Comparison of ENCODE assay signal across 25 mouse cellular contexts in the genomic region with DNA sequence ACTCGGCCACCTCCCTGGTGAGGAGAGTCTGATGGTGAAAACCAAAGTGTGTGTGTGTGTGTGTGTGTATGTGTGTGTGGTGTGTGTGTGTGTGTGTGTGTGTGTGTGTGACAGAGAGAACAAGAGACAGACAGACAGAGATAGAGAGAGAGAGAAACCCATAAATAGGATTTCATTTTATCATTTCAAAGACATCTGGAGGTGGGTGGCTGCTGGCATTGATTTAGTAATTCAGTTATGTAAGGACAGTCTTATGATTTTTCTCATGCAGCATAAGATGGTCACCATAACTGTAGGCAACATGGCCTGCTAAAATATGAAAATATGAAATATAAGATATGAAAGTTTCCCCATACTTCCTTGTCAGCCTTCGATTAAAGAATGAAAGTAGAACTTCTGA.
DNase-seq lines count a peak whose midpoint lies in the region; ATAC-seq and TF ChIP-seq lines count a peak whose summit lies in the region.
"Had no signal": no experiment of that assay in that cellular context is flagged by ENCODE, and none has a peak within 500 bp of the region (broad histone marks: within the 10 kb centered on the region; RNA-seq: fewer than 3 reads in every experiment).

No protein-coding gene starts in this region.

- peak; percentile 30 to 85 for DNase-seq in layer of hippocampus, adult 18-20 months (ENCODE audit: low spot score in 2 of 2)
- DNase-seq in layer of hippocampus, postnatal 36 days: no peak
- DNase-seq in layer of hippocampus, adult 2 months (ENCODE audit: low spot score in 2 of 2): peak; percentile 55 to 75
- DNase-seq in left cerebral cortex, adult 2 months (ENCODE audit: extremely low spot score in 1 of 2, low spot score in 2 of 2): no peak
- peak; percentile 21 for DNase-seq in right cerebral cortex, postnatal 14 days
- no peak for DNase-seq in neural tube, embryonic 10.5 days (ENCODE audit: extremely low spot score, low spot score)
- DNase-seq: cerebellum, adult 11-12 months; cerebellum, postnatal 10 days; gastrocnemius, postnatal 36 days; heart, adult 2 months; kidney, postnatal 36 days; lung, embryonic 14.5 days; thymus, adult 2 months; thymus, postnatal 4 days had no signal

- no peak for TF ChIP-seq CTCF in layer of hippocampus, adult 2 months (conservative IDR thresholded peaks at IDR 0.05)
- TF ChIP-seq CTCF in left cerebral cortex, adult 2 months (IDR thresholded peaks at IDR 0.05): no peak

- peak overlapping the region; percentile 89 for H3K27ac ChIP-seq in layer of hippocampus, adult 2 months
- H3K27ac ChIP-seq in left cerebral cortex, adult 2 months: peak overlapping the region; percentile 91
- no peak overlapping the region for H3K27ac ChIP-seq in midbrain, embryonic 15.5 days
- no peak overlapping the region for H3K27ac ChIP-seq in forebrain, embryonic 13.5 days
- H3K27ac ChIP-seq: embryonic facial prominence, embryonic 13.5 days; heart, adult 2 months; hindbrain, embryonic 12.5 days; kidney, embryonic 15.5 days; limb, embryonic 15.5 days; liver, embryonic 14.5 days; midbrain, embryonic 12.5 days; stomach, embryonic 15.5 days had no signal

- H3K36me3 ChIP-seq in midbrain, embryonic 15.5 days (replicated peaks): no peaks in the 10 kb centered on the region
- no peaks in the 10 kb centered on the region for H3K36me3 ChIP-seq in forebrain, embryonic 13.5 days (ENCODE audit: poor library complexity, severe bottlenecking)
- H3K36me3 ChIP-seq: embryonic facial prominence, embryonic 13.5 days; hindbrain, embryonic 12.5 days; kidney, embryonic 15.5 days; limb, embryonic 15.5 days; midbrain, embryonic 12.5 days; stomach, embryonic 15.5 days had no signal

- H3K4me3 ChIP-seq in layer of hippocampus, adult 2 months: no peak overlapping the region
- no peak overlapping the region for H3K4me3 ChIP-seq in left cerebral cortex, adult 2 months
- no peak overlapping the region for H3K4me3 ChIP-seq in midbrain, embryonic 15.5 days
- H3K4me3 ChIP-seq in forebrain, embryonic 13.5 days: no peak overlapping the region
- H3K4me3 ChIP-seq: embryonic facial prominence, embryonic 13.5 days; heart, adult 2 months; hindbrain, embryonic 12.5 days; kidney, embryonic 15.5 days; limb, embryonic 15.5 days; midbrain, embryonic 12.5 days; stomach, embryonic 15.5 days had no signal

- intact Hi-C loops in left cerebral cortex, adult 2 months (cut with DNase I): loop anchor here (5.0 kb wide), 1 partner anchor 73 kb away; no protein-coding TSS in a partner anchor

- WGBS in midbrain, embryonic 15.5 days: 93% methylated on average over 2 of the region's 2 CpGs
- 88% methylated on average over 2 of the region's 2 CpGs for WGBS in forebrain, embryonic 13.5 days

- no peaks in the 10 kb centered on the region for H3K4me1 ChIP-seq in midbrain, embryonic 15.5 days
- no peaks in the 10 kb centered on the region for H3K4me1 ChIP-seq in forebrain, embryonic 13.5 days
- H3K4me1 ChIP-seq: embryonic facial prominence, embryonic 13.5 days; hindbrain, embryonic 12.5 days; kidney, embryonic 15.5 days; limb, embryonic 15.5 days; midbrain, embryonic 12.5 days; stomach, embryonic 15.5 days had no signal

- no peak overlapping the region for H3K4me2 ChIP-seq in midbrain, embryonic 15.5 days
- H3K4me2 ChIP-seq in forebrain, embryonic 13.5 days: no peak overlapping the region
- H3K4me2 ChIP-seq: embryonic facial prominence, embryonic 13.5 days; hindbrain, embryonic 12.5 days; kidney, embryonic 15.5 days; limb, embryonic 15.5 days; lung, embryonic 14.5 days; midbrain, embryonic 12.5 days; stomach, embryonic 15.5 days had no signal

- no peaks in the 10 kb centered on the region for H3K27me3 ChIP-seq in midbrain, embryonic 15.5 days (replicated peaks)
- H3K27me3 ChIP-seq in forebrain, embryonic 13.5 days: no peaks in the 10 kb centered on the region
- H3K27me3 ChIP-seq: embryonic facial prominence, embryonic 13.5 days; hindbrain, embryonic 12.5 days; kidney, embryonic 15.5 days; limb, embryonic 15.5 days; midbrain, embryonic 12.5 days; stomach, embryonic 15.5 days had no signal

- H3K9ac ChIP-seq in midbrain, embryonic 15.5 days: no peak overlapping the region
- no peak overlapping the region for H3K9ac ChIP-seq in forebrain, embryonic 13.5 days
- H3K9ac ChIP-seq: embryonic facial prominence, embryonic 13.5 days; hindbrain, embryonic 12.5 days; kidney, embryonic 15.5 days; limb, embryonic 15.5 days; liver, embryonic 14.5 days; lung, embryonic 14.5 days; midbrain, embryonic 12.5 days; stomach, embryonic 15.5 days had no signal

- H3K9me3 ChIP-seq in midbrain, embryonic 15.5 days: no peaks in the 10 kb centered on the region
- H3K9me3 ChIP-seq in forebrain, embryonic 13.5 days (replicated peaks): no peaks in the 10 kb centered on the region
- H3K9me3 ChIP-seq: embryonic facial prominence, embryonic 13.5 days; hindbrain, embryonic 12.5 days; kidney, embryonic 15.5 days; limb, embryonic 15.5 days; midbrain, embryonic 12.5 days; stomach, embryonic 15.5 days had no signal

- ATAC-seq in midbrain, embryonic 15.5 days (replicated peaks): no peak
- no peak for ATAC-seq in forebrain, embryonic 13.5 days
- ATAC-seq: forebrain, embryonic 14.5 days; intestine, postnatal 0 days had no signal

Comparison
In these comparisons a context has a peak if more than half of its experiments do, and no peak if none do; other contexts are left out.
1. DNase-seq: peak in layer of hippocampus, adult 18-20 months (2 of 2), layer of hippocampus, adult 2 months (2 of 2) and right cerebral cortex, postnatal 14 days (single experiment); none in layer of hippocampus, postnatal 36 days (0 of 2), left cerebral cortex, adult 2 months (0 of 2) and neural tube, embryonic 10.5 days (single experiment).
2. H3K27ac ChIP-seq: peak in layer of hippocampus, adult 2 months (single experiment) and left cerebral cortex, adult 2 months (single experiment); none in midbrain, embryonic 15.5 days (single experiment) and forebrain, embryonic 13.5 days (single experiment).